In the genomic region with DNA sequence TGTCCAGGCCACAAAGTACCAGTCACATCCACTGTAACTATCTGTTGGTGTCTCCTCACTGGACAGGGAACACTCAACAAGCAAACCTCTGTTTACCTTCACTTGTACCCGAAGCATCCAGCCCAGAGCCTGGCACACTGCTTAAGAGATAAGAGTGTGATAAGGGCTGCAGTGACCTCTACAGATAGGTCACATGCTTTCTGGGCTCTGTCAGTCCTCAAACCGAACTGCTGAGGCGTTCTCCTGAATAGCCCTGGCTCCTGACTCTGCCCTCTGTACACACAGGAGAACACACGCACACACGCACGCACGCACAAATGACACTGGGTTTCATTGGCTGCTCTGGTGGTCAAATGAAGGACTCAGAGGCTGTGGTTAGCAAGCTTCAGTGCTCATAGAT, we compare ENCODE assay signal across 14 mouse cellular contexts. TPM values are rescaled to one million over a fixed set of nuclear protein-coding genes. Genes with fewer than 3 reads are reported as not detected.
DNase-seq lines count a peak whose midpoint lies in the region; ATAC-seq lines count a peak whose summit lies in the region.
"Had no signal": no experiment of that assay in that cellular context is flagged by ENCODE, and none has a peak within 500 bp of the region (broad histone marks: within the 10 kb centered on the region; RNA-seq: fewer than 3 reads in every experiment).

No protein-coding gene starts in this region.

- ATAC-seq in megakaryocyte, adult 5-6 weeks (ENCODE audit: poor library complexity, severe bottlenecking) = no peak
- ATAC-seq in liver, embryonic 13.5 days (ENCODE audit: low read depth) = peak; percentile 55
- ATAC-seq: forebrain, embryonic 13.5 days had no signal

- H3K9ac ChIP-seq in liver, embryonic 13.5 days = peak overlapping the region; percentile 3; the same call in 1 of the 2 replicates
- H3K9ac ChIP-seq: forebrain, embryonic 13.5 days; midbrain, embryonic 12.5 days had no signal

- no peak overlapping the region for H3K4me2 ChIP-seq in liver, embryonic 13.5 days
- H3K4me2 ChIP-seq: forebrain, embryonic 13.5 days; midbrain, embryonic 12.5 days had no signal

- H3K36me3 ChIP-seq in megakaryocyte, embryonic 14.5 days (replicated peaks; ENCODE audit: low read length) = peaks cover 92% of the 10 kb centered on the region
- H3K36me3 ChIP-seq in liver, embryonic 13.5 days = no peaks in the 10 kb centered on the region
- H3K36me3 ChIP-seq: midbrain, embryonic 12.5 days had no signal

- H3K9me3 ChIP-seq in megakaryocyte, embryonic 14.5 days = no peaks in the 10 kb centered on the region
- no peaks in the 10 kb centered on the region for H3K9me3 ChIP-seq in liver, embryonic 13.5 days (replicated peaks)
- H3K9me3 ChIP-seq: forebrain, embryonic 13.5 days; midbrain, embryonic 12.5 days had no signal

- H3K4me3 ChIP-seq in megakaryocyte, embryonic 14.5 days (replicated peaks) = peak overlapping the region; percentile 9
- no peak overlapping the region for H3K4me3 ChIP-seq in liver, embryonic 13.5 days (replicated peaks)
- H3K4me3 ChIP-seq: forebrain, embryonic 13.5 days; gastrocnemius, adult 2 months; midbrain, embryonic 12.5 days had no signal

- DNase-seq in cerebellum, adult 9-10 months = peak; percentile 24
- no peak for DNase-seq in cerebellum, postnatal 4 days (ENCODE audit: low spot score in 2 of 2)
- DNase-seq in liver, embryonic 13.5 days = no peak
- DNase-seq in yolk sac, embryonic 10.5 days (ENCODE audit: low spot score) = peak; percentile 57
- DNase-seq in thymus, postnatal 14 days = no peak
- no peak for DNase-seq in left cerebral cortex, adult 18-20 months (ENCODE audit: low spot score in 2 of 2)
- DNase-seq: B cell, adult 2 months; cerebellum, postnatal 10 days; gastrocnemius, adult 2 months; kidney, adult 11 months had no signal

- H3K27ac ChIP-seq in liver, embryonic 13.5 days = no peak overlapping the region
- H3K27ac ChIP-seq: forebrain, embryonic 13.5 days; gastrocnemius, adult 2 months; midbrain, embryonic 12.5 days had no signal

- 45% methylated on average over 7 of the region's 7 CpGs for WGBS in liver, embryonic 13.5 days (ENCODE audit: insufficient replicate concordance)

- H3K27me3 ChIP-seq in megakaryocyte, embryonic 14.5 days (replicated peaks) = no peaks in the 10 kb centered on the region
- no peaks in the 10 kb centered on the region for H3K27me3 ChIP-seq in liver, embryonic 13.5 days
- H3K27me3 ChIP-seq: forebrain, embryonic 13.5 days; midbrain, embryonic 12.5 days had no signal

- peaks cover 94% of the 10 kb centered on the region for H3K4me1 ChIP-seq in megakaryocyte, embryonic 14.5 days
- H3K4me1 ChIP-seq in liver, embryonic 13.5 days (replicated peaks) = peaks cover 57% of the 10 kb centered on the region

RNA-seq across cellular contexts. Expression of a gene that starts 8.5 kb away (rescaled TPM):
- polyA plus RNA-seq in megakaryocyte, embryonic 14.5 days (2012; ENCODE audit: insufficient read depth, low replicate concordance) = 12.1 and 19.2 TPM in 2 replicates
- 16.8 and 17.9 TPM in 2 replicates for total RNA-seq in megakaryocyte, adult 5-6 weeks (2015)
- total RNA-seq in megakaryocyte, adult 5-6 weeks (2017) = 28.2 and 29.7 TPM in 2 replicates
- 3.4 and 4.5 TPM in 2 replicates for polyA plus RNA-seq in liver, embryonic 13.5 days (2015; fragmentation: Nextera tagmentation; extraction: Ambion mirVana)
- total RNA-seq in left cerebral cortex, adult 18-20 months (2021) = 10 to 100 TPM; 38.7 to 40.8 TPM

RNA-seq across cellular contexts. Expression of a gene that starts 12.7 kb away (rescaled TPM):
- 6.1 and 9.7 TPM in 2 replicates for polyA plus RNA-seq in megakaryocyte, embryonic 14.5 days (2012; ENCODE audit: insufficient read depth, low replicate concordance)
- total RNA-seq in megakaryocyte, adult 5-6 weeks (2015) = 41.6 and 49.0 TPM in 2 replicates
- total RNA-seq in megakaryocyte, adult 5-6 weeks (2017) = 47.3 and 52.7 TPM in 2 replicates
- 24.7 and 30.0 TPM in 2 replicates for polyA plus RNA-seq in liver, embryonic 13.5 days (2015; fragmentation: Nextera tagmentation; extraction: Ambion mirVana)
- total RNA-seq in left cerebral cortex, adult 18-20 months (2021) = 10 to 100 TPM; 21.7 to 27.0 TPM

Comparison
In these comparisons a context has a peak if more than half of its experiments do, and no peak if none do; other contexts are left out.
1. DNase-seq: peak in cerebellum, adult 9-10 months (single experiment) and yolk sac, embryonic 10.5 days (single experiment); none in cerebellum, postnatal 4 days (0 of 2), liver, embryonic 13.5 days (single experiment), thymus, postnatal 14 days (single experiment) and left cerebral cortex, adult 18-20 months (0 of 2).